Mouse (Mus musculus) cortical plate, adult 2 months (tissue): ENCODE measurements around the gene Ankrd6. TPM values are rescaled to one million over a fixed set of nuclear protein-coding genes. Genes with fewer than 3 reads are reported as not detected.

Source experiments
- H3K27ac ChIP-seq: fragments of 200-500 bp; 2 replicates; pipeline ENCODE4 v1.5.1; 2012; ENCODE audit warnings: low read length, control low read depth, inconsistent platforms; ENCODE audit not compliant: insufficient read depth
- H3K4me1 ChIP-seq: fragments of 200-500 bp; 2 replicates; pipeline ENCODE4 v1.6.1; 2011; ENCODE audit warnings: low read length; ENCODE audit not compliant: control insufficient read depth, insufficient read depth
- H3K4me3 ChIP-seq: fragments of 200-500 bp; 2 replicates; pipeline ENCODE4 v1.5.1; 2011; ENCODE audit warnings: mild to moderate bottlenecking, low read length, control low read depth; ENCODE audit not compliant: insufficient read depth
- CTCF ChIP-seq: fragments of 200-500 bp; IDR thresholded peaks from 2 replicates; pipeline ENCODE4 v1.5.1; 2011; ENCODE audit warnings: mild to moderate bottlenecking, control low read depth, low read length; ENCODE audit not compliant: insufficient read depth; ENCODE audit errors: extremely low read depth
- POLR2A ChIP-seq: fragments of 200-500 bp; IDR thresholded peaks from 2 replicates; pipeline ENCODE4 v1.6.1; 2011; ENCODE audit warnings: mild to moderate bottlenecking, low read length, control low read depth; ENCODE audit not compliant: insufficient read depth; ENCODE audit errors: extremely low read depth
- polyA plus RNA-seq: library from polyadenylated mRNA; depleted of rRNA; stranded (reverse); fragments of >200 nt; gene quantifications from 2 replicates; pipeline ENCODE4 v1.2.3, GENCODE M21; 2012

Gene Ankrd6
- polyA plus RNA-seq, 1 experiment = 12.2 TPM

DNA sequence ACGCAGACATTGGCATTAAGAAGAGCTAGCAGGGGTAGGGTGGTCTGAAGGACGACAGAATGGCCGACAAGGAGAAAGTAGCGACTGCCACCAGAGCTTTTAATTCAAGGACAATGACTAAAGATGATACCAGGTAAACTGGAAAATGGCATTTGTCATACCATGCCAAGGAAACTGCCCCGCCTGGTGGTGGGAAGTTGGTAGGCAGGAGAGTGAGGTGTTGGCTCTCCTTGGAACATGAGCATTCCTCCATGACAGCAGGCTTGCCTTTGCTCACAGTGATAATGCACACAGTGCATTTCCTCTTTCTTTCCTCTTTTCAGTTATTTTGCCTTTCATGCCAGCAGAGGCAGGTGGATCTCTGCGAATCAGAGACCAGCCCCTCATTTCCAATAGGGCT is 83.2 kb downstream of the Ankrd6 start:
- TF ChIP-seq POLR2A (no peak), CTCF (no peak)
- H3K4me1 ChIP-seq = peaks cover 8% of the 10 kb centered on the region
- no peak overlapping the region for H3K27ac ChIP-seq
- no peak overlapping the region for H3K4me3 ChIP-seq

DNA sequence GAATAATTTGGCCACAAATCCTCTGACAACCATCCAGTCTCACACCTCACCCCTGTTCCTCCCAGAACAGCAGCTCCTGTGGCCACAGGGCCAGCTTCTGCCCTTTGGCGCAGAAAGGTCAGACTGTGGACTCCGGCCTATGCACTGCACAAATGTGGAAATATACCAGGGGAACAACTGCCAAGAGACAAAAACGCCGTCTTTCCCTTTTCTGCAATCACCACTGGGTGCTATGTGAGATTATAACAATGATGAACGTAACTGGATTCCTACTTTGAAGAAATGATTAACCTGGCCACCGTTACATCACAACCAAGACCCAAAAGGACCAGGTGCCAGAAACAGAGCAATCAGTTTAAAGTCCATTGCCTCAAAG is 85.8 kb downstream of the Ankrd6 start:
- TF ChIP-seq CTCF = no peak
- no peak for TF ChIP-seq POLR2A
- H3K27ac ChIP-seq = no peak overlapping the region
- peak overlapping the region; percentile 50 for H3K4me3 ChIP-seq
- peaks cover 6% of the 10 kb centered on the region; the same call in 1 of the 2 replicates for H3K4me1 ChIP-seq

DNA sequence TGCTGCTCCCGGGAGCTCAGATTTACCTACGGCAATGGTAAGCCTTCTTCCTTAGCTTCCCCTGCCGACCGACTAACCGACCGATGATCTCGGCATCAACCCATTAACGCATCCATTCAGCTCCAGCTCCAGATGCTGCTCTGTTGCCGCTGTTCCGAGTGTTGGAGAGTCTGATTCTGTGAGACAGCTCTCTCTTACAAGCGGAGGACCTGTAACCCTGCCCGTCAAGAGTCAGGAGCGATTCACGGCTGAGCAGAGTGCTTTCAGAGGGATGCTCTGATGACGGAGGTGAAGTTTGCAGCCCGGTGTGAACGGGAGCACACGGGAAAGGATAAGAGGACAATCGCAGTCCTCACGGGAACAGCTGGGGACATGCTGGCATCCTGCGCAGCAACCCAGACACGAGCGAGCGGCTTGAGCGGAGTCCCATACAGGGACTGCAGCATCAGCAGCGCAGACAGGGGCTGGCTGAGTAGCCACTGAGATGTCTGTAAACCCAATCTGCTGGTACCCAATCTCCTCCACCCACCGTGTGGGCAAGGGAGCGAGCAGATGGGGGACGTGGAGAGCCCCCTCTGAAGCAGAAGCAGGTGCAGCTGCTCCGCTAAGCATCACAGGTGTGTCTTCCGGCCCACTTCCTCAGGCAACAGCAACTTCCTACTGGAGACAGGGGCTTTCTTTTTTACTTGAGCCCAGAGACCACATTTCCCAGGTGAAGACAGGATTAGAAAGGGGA is 86.3 kb downstream of the Ankrd6 start:
- Histone ChIP-seq H3K4me1 (peaks cover 6% of the 10 kb centered on the region; the same call in 1 of the 2 replicates), H3K4me3 (peak overlapping the region; percentile 50), H3K27ac (no peak overlapping the region)
- TF ChIP-seq POLR2A = no peak
- TF ChIP-seq CTCF = no peak

DNA sequence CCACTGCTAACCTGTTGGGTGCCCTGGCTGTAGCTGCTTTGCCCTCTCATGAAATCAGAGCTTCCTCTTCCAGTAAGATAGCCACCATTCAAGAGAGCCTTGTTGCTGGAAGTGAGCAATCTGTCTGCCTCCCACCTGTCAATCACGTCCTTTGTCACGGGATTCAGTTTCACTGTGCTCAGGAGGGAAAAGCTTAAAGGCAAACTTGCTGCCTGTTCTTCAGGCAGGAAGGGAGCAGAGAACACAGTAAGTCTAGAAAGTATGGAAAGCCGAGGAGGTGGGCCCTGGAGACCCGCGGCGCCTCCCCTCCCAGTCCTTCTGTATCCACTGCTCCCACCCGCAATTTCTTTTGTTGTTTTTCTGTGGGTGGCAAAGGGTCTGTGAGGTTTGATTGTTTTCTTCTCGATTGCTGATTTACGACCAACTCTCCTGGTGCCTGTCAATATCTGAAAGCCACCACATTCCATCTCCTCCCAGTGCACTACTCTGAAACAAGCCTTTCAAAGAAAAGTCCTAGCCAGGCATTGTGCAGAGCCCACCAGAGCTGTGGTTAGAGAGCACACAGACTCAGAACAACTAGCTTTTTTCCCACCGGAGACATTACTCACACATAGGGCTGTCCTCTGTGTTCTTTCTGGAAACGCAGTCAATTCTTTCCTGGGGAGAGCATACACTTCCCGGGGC is 87.1 kb downstream of the Ankrd6 start:
- Histone ChIP-seq H3K27ac (0 out of 2 replicates have a peak overlapping the region, but pooled peaks have one; percentile 48), H3K4me1 (peaks cover 2% of the 10 kb centered on the region; the same call in 1 of the 2 replicates), H3K4me3 (peak overlapping the region; percentile 50)
- 0 out of 2 replicates have a peak, but pooled peaks have one; percentile 38 for TF ChIP-seq POLR2A
- no peak for TF ChIP-seq CTCF

DNA sequence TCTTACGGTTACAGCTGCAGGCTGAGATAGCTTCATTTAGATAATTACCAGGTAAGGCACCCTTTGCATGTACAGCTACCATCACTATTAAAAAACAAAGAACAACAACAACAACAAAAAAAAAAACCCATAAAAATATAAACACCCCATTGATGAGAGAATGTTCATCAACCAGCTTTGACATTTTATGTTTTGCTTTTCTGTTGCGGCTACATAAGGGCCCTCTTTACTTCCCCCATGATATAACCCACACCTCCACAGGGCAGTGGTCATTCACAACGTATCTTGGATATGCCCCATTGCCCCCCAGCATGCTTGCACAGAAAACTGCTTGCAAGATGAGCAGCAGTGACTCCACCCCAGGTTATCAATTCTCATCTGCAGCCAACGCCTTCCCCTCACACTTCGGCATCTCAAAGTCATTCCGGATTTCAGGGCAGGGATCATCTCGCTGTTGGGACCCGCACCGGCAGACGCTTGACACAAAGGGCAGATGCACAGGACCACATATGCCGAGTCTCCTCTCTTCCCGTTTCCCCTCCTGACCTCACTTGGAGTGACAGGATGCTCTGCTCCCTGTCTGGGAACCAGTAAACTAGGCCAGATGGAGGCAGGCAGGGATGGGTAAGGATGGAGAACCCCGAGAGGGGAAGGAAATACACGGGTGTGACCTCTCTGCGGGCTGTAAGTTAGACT is 87.7 kb downstream of the Ankrd6 start:
- no peak for TF ChIP-seq CTCF
- TF ChIP-seq POLR2A = no peak

DNA sequence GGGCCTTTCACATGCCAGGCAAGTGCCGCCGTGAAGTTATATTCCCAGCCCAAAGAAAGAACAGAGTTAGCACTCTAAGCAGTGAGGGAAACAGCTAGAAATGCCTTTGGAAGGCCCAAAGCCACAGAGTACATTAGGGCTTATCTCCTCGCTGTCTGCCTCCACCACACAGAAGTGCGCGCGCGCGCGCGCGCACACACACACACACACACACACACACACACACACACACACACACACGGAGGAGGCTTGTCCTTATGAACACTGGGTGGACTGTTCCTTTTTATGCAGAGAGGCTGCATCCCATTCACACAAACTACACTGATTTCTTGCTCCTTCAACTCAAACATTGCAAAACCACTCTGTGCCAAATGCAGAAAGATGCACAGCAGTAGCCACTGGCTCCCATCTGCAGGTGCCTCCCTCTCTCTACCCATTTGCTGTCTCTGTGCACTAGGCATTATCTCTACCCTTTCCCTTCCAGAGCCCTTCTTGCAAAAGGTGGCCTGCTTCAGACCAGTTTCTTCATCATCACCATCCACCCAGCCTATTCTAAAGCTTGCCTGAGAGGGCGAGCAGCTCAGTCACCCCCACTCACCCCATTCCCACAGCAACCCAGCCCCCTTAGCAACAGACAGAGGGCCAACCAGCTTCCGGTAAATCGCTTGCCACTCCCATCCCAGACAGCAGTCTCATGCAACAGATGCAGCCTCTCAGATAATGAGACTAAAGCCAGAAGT is 88.5 kb downstream of the Ankrd6 start:
- H3K4me1 ChIP-seq = no peaks in the 10 kb centered on the region
- no peak overlapping the region for H3K27ac ChIP-seq
- H3K4me3 ChIP-seq = peak overlapping the region; percentile 50
- TF ChIP-seq POLR2A = peak; percentile 45; the same call in 1 of the 2 replicates
- no peak for TF ChIP-seq CTCF

More for the DNA sequence above, 87.7 kb downstream of the Ankrd6 start:
- Histone ChIP-seq H3K27ac (0 out of 2 replicates have a peak overlapping the region, but pooled peaks have one; percentile 48), H3K4me3 (peak overlapping the region; percentile 50), H3K4me1 (no peaks in the 10 kb centered on the region)

DNA sequence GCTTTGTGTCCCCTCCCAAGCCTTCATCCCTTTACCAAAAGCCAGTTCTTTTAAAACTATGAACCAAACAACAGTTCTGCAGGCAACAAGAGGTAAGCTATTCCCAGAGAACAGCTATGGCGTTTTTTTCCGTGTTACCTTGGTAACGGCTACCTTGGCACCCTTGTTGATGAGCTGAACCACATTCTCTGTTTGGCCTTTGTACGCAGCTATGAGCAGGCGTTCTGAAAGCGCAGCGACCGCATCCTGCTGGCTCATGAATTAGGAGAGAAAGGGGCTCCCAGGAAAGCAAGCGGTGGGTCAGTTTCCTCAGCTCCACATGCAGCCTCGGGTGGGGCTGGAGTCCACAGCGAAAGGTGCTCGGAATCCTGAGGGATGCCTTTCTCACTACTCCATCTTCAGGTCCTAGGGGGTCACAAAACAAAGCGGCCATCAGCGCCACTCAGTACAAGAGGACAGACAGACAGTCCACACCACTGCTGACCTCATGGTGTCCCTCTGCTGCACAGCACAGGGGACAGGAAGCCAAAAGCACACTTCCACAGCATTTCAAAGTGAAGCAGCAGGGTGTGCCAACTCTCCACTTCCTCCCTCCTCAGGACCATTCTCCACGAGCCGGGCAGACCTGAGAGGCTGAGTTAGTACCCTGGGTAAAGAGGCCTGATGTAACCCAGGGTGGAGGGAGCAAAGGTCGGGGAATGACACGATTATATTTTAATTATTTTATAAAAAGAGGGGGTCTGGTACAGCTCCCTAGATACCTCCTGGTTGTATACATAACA is 90.3 kb downstream of the Ankrd6 start:
- H3K27ac ChIP-seq = no peak overlapping the region
- H3K4me3 ChIP-seq = 0 out of 2 replicates have a peak overlapping the region, but pooled peaks have one; percentile 3
- TF ChIP-seq CTCF (no peak), POLR2A (no peak)
- H3K4me1 ChIP-seq = no peaks in the 10 kb centered on the region

DNA sequence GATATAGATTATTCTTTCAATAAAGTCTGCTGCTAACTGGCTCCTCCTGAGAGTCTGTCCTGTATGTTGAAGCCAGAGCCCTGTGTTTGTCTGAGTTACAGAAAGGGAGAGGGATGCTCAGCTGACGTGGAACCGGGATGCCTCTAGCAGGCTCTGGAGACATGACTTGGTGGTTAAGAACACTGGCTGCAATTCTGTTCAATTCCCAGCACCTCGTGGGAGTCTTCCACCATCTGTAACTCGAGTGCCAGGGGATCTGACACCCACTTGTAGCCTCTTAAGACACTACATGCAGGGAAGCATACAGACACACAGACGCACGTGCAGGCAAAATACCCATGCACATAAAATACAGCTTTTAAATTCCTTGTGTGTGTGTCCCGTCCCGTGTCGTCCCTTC is 95.1 kb downstream of the Ankrd6 start:
- Histone ChIP-seq H3K4me3 (no peak overlapping the region), H3K27ac (no peak overlapping the region), H3K4me1 (no peaks in the 10 kb centered on the region)
- TF ChIP-seq CTCF = no peak
- TF ChIP-seq POLR2A = no peak
